Mouse (Mus musculus) CH12.LX (cell line): ENCODE measurements at regions not wholly inside any gene's neighbourhood (a gene's known extent, or its start where the extent isn't known, plus 50 kb on each side); places are given as distances from the start of the nearest gene placed in this dataset.

ENCODE experiments used
- DNase-seq: peaks from one replicate; pipeline ENCODE4 v3.0.0-alpha.2; 2013; ENCODE audit errors: extremely low read depth
- H3K27ac ChIP-seq: 2 replicates; pipeline ENCODE4 v1.5.1; 2012; ENCODE audit warnings: low read depth, mild to moderate bottlenecking, control low read depth, moderate library complexity; ENCODE audit not compliant: insufficient read depth
- H3K27me3 ChIP-seq: replicated peaks from 2 replicates; pipeline ENCODE3; 2012; ENCODE audit warnings: inconsistent platforms
- H3K36me3 ChIP-seq, 2 experiments: replicated peaks in 1 of 2; 2 replicates each; pipeline versions ENCODE3 to v1.6.1; 2012; ENCODE audit warnings: inconsistent platforms in 1 of 2, low read length in 1 of 2, mild to moderate bottlenecking in 1 of 2, mixed read lengths in 1 of 2, moderate library complexity in 1 of 2; ENCODE audit not compliant: control insufficient read depth in 1 of 2, insufficient read depth in 1 of 2
- H3K4me1 ChIP-seq, 2 experiments: 2 replicates each; pipeline ENCODE4 v1.6.1; 2012; ENCODE audit warnings: inconsistent platforms in 1 of 2, moderate library complexity in 1 of 2; ENCODE audit not compliant: insufficient read depth in 2 of 2, control insufficient read depth in 1 of 2
- H3K4me2 ChIP-seq: 2 replicates; pipeline ENCODE4 v1.6.1; 2012; ENCODE audit warnings: low read depth, mild to moderate bottlenecking, control low read depth; ENCODE audit not compliant: poor library complexity, insufficient read depth, severe bottlenecking
- H3K4me3 ChIP-seq, 3 experiments: fragments of 150-350 bp in 1 of 3; sonication (generic) in 1 of 3; replicated peaks in 1 of 3; 2 replicates each; pipeline versions ENCODE3 to v1.5.1; 2011 to 2012; ENCODE audit warnings: low read depth in 2 of 3, low read length in 2 of 3, mild to moderate bottlenecking in 2 of 3, moderate library complexity in 2 of 3, control low read depth in 1 of 3, improper control_type of control experiment in 1 of 3, inconsistent platforms in 1 of 3, mixed read lengths in 1 of 3; ENCODE audit not compliant: poor library complexity in 1 of 3
- H3K79me2 ChIP-seq: replicated peaks from 2 replicates; pipeline ENCODE4 v1.6.1; 2012; ENCODE audit warnings: mild to moderate bottlenecking, moderate library complexity; ENCODE audit not compliant: control insufficient read depth, poor library complexity, insufficient read depth, severe bottlenecking; ENCODE audit errors: extremely low read depth
- H3K9ac ChIP-seq: 2 replicates; pipeline ENCODE4 v1.6.1; 2012; ENCODE audit warnings: low read depth, mild to moderate bottlenecking, control low read depth, moderate library complexity; ENCODE audit not compliant: insufficient read depth
- H3K9me3 ChIP-seq: replicated peaks from 2 replicates; pipeline ENCODE3; 2012; ENCODE audit warnings: low read length, inconsistent platforms, mixed read lengths
- BHLHE40 ChIP-seq: IDR thresholded peaks from 2 replicates; pipeline ENCODE4 v1.6.1; 2011; ENCODE audit warnings: mild to moderate bottlenecking, low read depth, low read length, improper control_type of control experiment
- CHD2 ChIP-seq: IDR thresholded peaks from 2 replicates; pipeline ENCODE4 v1.6.1; 2011; ENCODE audit warnings: low read length, improper control_type of control experiment
- GABPA ChIP-seq: IDR thresholded peaks from 2 replicates; pipeline ENCODE4 v1.6.1; 2012; ENCODE audit warnings: low read depth, low read length, improper control_type of control experiment, inconsistent platforms; ENCODE audit not compliant: insufficient replicate concordance
- HCFC1 ChIP-seq: IDR thresholded peaks from 2 replicates; pipeline ENCODE4 v1.6.1; 2012; ENCODE audit warnings: low read depth, mild to moderate bottlenecking, inconsistent platforms, low read length, improper control_type of control experiment
- JUN ChIP-seq: IDR thresholded peaks from 2 replicates; pipeline ENCODE4 v1.6.1; 2011; ENCODE audit warnings: low read depth, mild to moderate bottlenecking, low read length, improper control_type of control experiment, moderate library complexity; ENCODE audit not compliant: insufficient read depth
- MAX ChIP-seq: IDR thresholded peaks from 2 replicates; pipeline ENCODE4 v1.6.1; 2011; ENCODE audit warnings: low read length, improper control_type of control experiment
- MYC ChIP-seq: IDR thresholded peaks from 2 replicates; pipeline ENCODE4 v1.6.1; 2011; ENCODE audit warnings: low read depth, mild to moderate bottlenecking, improper control_type of control experiment, low read length
- PAX5 ChIP-seq: IDR thresholded peaks from 2 replicates; pipeline ENCODE4 v1.6.1; 2012; ENCODE audit warnings: low read length, inconsistent platforms, mixed read lengths
- SMC3 ChIP-seq: IDR thresholded peaks from 2 replicates; pipeline ENCODE4 v1.6.1; 2011; ENCODE audit warnings: low read depth, low read length, improper control_type of control experiment
- TBP ChIP-seq: conservative IDR thresholded peaks from 2 replicates; pipeline ENCODE4 v1.6.1; 2011; ENCODE audit warnings: low read depth, low read length, improper control_type of control experiment
- UBTF ChIP-seq: IDR thresholded peaks from 2 replicates; pipeline ENCODE4 v1.6.1; 2012; ENCODE audit warnings: low read depth, mild to moderate bottlenecking, inconsistent platforms, low read length, improper control_type of control experiment, moderate library complexity
- USF2 ChIP-seq: conservative IDR thresholded peaks from 2 replicates; pipeline ENCODE4 v1.6.1; 2011; ENCODE audit warnings: low read depth, low read length, improper control_type of control experiment
- ZKSCAN1 ChIP-seq: IDR thresholded peaks from 2 replicates; pipeline ENCODE4 v1.6.1; 2012; ENCODE audit warnings: low read depth, inconsistent platforms, low read length, improper control_type of control experiment, borderline replicate concordance
- ZMIZ1 ChIP-seq: IDR thresholded peaks from 2 replicates; pipeline ENCODE4 v1.6.1; 2012; ENCODE audit warnings: low read depth, mild to moderate bottlenecking, inconsistent platforms, low read length, improper control_type of control experiment
- dilution Hi-C: fragments of 300-500 bp; cut with MboI; formaldehyde crosslinking; loops from 2 replicates; pipeline ENCODE4 v1.14.3; 2020; ENCODE audit warnings: low sequenced_read_pairs; ENCODE audit not compliant: extremely low pct_unique_long_range_greater_than_20kb, extremely low pct_ligation_motif_present
- in situ Hi-C: fragments of 300-500 bp; cut with MboI; formaldehyde crosslinking; loops from 3 replicates; pipeline ENCODE4 v1.14.3; 2019; ENCODE audit warnings: low sequenced_read_pairs, low pct_ligation_motif_present, low pct_unique_long_range_greater_than_20kb, mixed read lengths

DNA sequence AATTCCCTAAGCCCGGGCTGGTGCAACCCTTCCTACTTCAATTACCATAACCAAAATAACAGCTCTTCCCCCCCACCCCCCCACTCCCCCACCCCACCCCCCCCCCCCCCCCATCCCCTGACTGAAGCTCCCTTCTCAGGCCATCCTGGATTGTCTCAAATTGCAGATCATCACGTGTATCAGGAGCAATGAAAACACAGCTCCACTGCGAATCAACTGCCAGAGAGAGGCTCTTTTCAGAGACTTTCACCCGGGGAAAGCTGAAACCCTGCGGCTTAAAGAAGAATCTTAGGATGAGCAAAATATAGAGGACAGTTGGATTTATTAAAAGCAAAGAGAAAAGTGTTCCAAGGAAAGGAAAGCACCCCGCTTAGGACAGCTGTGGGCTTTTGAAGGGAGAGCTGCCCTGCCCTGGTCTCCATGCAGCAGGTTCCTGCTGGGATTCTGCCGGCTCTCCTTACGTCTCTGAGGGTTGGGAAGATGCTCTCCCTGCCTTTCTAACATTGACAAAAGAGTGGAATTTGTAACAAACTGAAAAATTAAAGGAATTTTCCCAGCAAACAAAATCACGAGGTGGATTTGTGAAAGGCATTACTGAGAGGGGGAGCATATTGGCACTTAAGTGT lies 88.6 kb upstream of the Qrfpr start:
- Histone ChIP-seq H3K27ac (no peak overlapping the region), H3K79me2 (no peaks in the 10 kb centered on the region), H3K9me3 (no peaks in the 10 kb centered on the region), H3K4me3 (no peak overlapping the region), H3K27me3 (no peaks in the 10 kb centered on the region), H3K9ac (no peak overlapping the region), H3K4me2 (no peak overlapping the region), H3K4me1 (no peaks in the 10 kb centered on the region), H3K36me3 (no peaks in the 10 kb centered on the region)
- dilution Hi-C loops: no loop called here
- in situ Hi-C loops: no loop called here
- no peak for DNase-seq
- TF ChIP-seq HCFC1 (no peak), MAX (no peak), BHLHE40 (no peak), CHD2 (no peak), USF2 (no peak), ZMIZ1 (no peak), TBP (no peak), UBTF (no peak), PAX5 (no peak), MYC (no peak), GABPA (no peak), JUN (no peak), ZKSCAN1 (no peak)

DNA sequence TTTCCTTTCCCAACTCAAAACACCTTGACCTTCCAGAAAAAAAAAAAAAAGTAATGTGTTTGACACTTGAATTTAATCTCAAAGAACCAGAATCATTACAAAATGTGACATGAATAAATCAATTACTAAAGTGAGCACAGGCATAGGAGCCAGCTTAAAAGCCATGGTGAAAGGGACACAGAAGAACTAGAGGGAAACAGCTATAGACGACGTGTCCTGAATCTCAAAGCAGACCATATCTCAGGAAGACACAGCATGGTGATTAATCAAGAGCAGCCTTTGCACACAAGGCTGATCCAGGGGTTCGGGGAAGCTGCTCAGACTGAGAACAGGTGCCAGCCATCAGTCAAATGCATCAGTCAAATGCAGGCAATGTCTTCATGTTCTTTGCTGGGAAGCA lies 74.7 kb upstream of the Qrfpr start:
- no peak for DNase-seq
- H3K4me3 ChIP-seq: no peak overlapping the region
- H3K9ac ChIP-seq: no peak overlapping the region
- H3K27me3 ChIP-seq: no peaks in the 10 kb centered on the region
- no peaks in the 10 kb centered on the region for H3K36me3 ChIP-seq
- no peak for TF ChIP-seq MYC
- in situ Hi-C loops (no loop called here), dilution Hi-C loops (no loop called here)
- H3K4me2 ChIP-seq: no peak overlapping the region
- H3K27ac ChIP-seq: no peak overlapping the region
- no peaks in the 10 kb centered on the region for H3K4me1 ChIP-seq
- no peaks in the 10 kb centered on the region for H3K9me3 ChIP-seq
- no peaks in the 10 kb centered on the region for H3K79me2 ChIP-seq

- no peaks in the 10 kb centered on the region for H3K27me3 ChIP-seq
- no peaks in the 10 kb centered on the region for H3K4me1 ChIP-seq
- no peak overlapping the region for H3K27ac ChIP-seq
- TF ChIP-seq SMC3: no peak
- TF ChIP-seq, all 38 proteins: peak for 0
- Histone ChIP-seq H3K79me2 (no peaks in the 10 kb centered on the region), H3K4me2 (no peak overlapping the region), H3K9me3 (no peaks in the 10 kb centered on the region), H3K9ac (no peak overlapping the region), H3K36me3 (no peaks in the 10 kb centered on the region), H3K4me3 (no peak overlapping the region)
- no peak for DNase-seq
- dilution Hi-C loops (no loop called here), in situ Hi-C loops (no loop called here)
These were observed 69.9 kb upstream of the Qrfpr start for GRCm38 (mm10) chr3:36291971-36292370.
